Mouse (Mus musculus): Measurements from ENCODE around the gene Glul. TPM values are rescaled to one million over a fixed set of nuclear protein-coding genes. Genes with fewer than 3 reads are reported as not detected.
A peak's percentile ranks its signal among the peaks of the same experiment; 100 is the strongest.
"Not testable (repeated sequence)": the region's sequence is repeated elsewhere in the genome, so short reads cannot be mapped to it uniquely, and the experiment has no call there.

The Glul gene
- 88.4 and 93.1 TPM in 2 replicates for polyA plus RNA-seq (2015; fragmentation: Nextera tagmentation; extraction: Ambion mirVana)

GRCm38 (mm10) chr1:153899731-153900380 lies at the start of gene Glul, which contains the start of gene Teddm2:
Glul (plus strand) TSS chr1:153899944.
Teddm2 (minus strand) TSS chr1:153900228.
- no peaks in the 10 kb centered on the region for H3K27me3 ChIP-seq
- peaks cover 26% of the 10 kb centered on the region for H3K4me1 ChIP-seq
- no peaks in the 10 kb centered on the region for H3K9me3 ChIP-seq
- peak; percentile 95 for ATAC-seq (ENCODE audit: insufficient number of reproducible peaks, low FRiP score, low TSS enrichment, low read depth)
- under 1% methylated on average over 51 of the region's 51 CpGs for WGBS
- H3K36me3 ChIP-seq: peaks cover 22% of the 10 kb centered on the region
- H3K27ac ChIP-seq: peak within 1 kb of the TSS; percentile 97
- H3K9ac ChIP-seq: peak within 1 kb of the TSS; percentile 84
- peak within 1 kb of the TSS; percentile 79 for H3K4me3 ChIP-seq
- peak within 1 kb of the TSS; percentile 82 for H3K4me2 ChIP-seq

- WGBS: 75% methylated on average over 7 of the region's 7 CpGs
- not testable (repeated sequence) for ATAC-seq (ENCODE audit: insufficient number of reproducible peaks, low FRiP score, low TSS enrichment, low read depth); H3K4me1 ChIP-seq; H3K27ac ChIP-seq; H3K27me3 ChIP-seq; H3K4me3 ChIP-seq; H3K36me3 ChIP-seq; H3K9me3 ChIP-seq; H3K9ac ChIP-seq; H3K4me2 ChIP-seq
Observed at GRCm38 (mm10) chr1:153852696-153853095, 47.0 kb upstream of the Glul start.

- no peak overlapping the region for H3K4me2 ChIP-seq
- H3K27ac ChIP-seq: no peak overlapping the region
- no peak for ATAC-seq (ENCODE audit: insufficient number of reproducible peaks, low FRiP score, low TSS enrichment, low read depth)
- no peaks in the 10 kb centered on the region for H3K27me3 ChIP-seq
- H3K9ac ChIP-seq: no peak overlapping the region
- H3K36me3 ChIP-seq: no peaks in the 10 kb centered on the region
- 60% methylated on average over 8 of the region's 8 CpGs for WGBS
- H3K4me3 ChIP-seq: no peak overlapping the region
- H3K4me1 ChIP-seq: no peaks in the 10 kb centered on the region
- no peaks in the 10 kb centered on the region for H3K9me3 ChIP-seq
Observed at GRCm38 (mm10) chr1:153855946-153856345, 43.8 kb upstream of the Glul start.

GRCm38 (mm10) chr1:153874045-153874444 lies 25.7 kb upstream of the Glul start, which contains the start of gene Teddm1b:
Teddm1b (plus strand) TSS chr1:153874345.
- WGBS: 83% methylated on average over 6 of the region's 6 CpGs
- H3K27ac ChIP-seq: no peak within 1 kb of the TSS
- H3K9ac ChIP-seq: no peak within 1 kb of the TSS
- H3K36me3 ChIP-seq: no peaks in the 10 kb centered on the region
- no peak within 1 kb of the TSS for H3K4me3 ChIP-seq
- H3K27me3 ChIP-seq: no peaks in the 10 kb centered on the region
- no peaks in the 10 kb centered on the region for H3K9me3 ChIP-seq
- ATAC-seq (ENCODE audit: insufficient number of reproducible peaks, low FRiP score, low TSS enrichment, low read depth): no peak
- H3K4me2 ChIP-seq: no peak within 1 kb of the TSS
- H3K4me1 ChIP-seq: no peaks in the 10 kb centered on the region

- H3K9ac ChIP-seq; ATAC-seq (ENCODE audit: insufficient number of reproducible peaks, low FRiP score, low TSS enrichment, low read depth): not testable (repeated sequence)
- 96% methylated on average over 17 of the region's 17 CpGs for WGBS
Observed at GRCm38 (mm10) chr1:153880391-153880790, 19.4 kb upstream of the Glul start.

GRCm38 (mm10) chr1:153886024-153886633 lies 13.6 kb upstream of the Glul start:
- H3K9me3 ChIP-seq: no peaks in the 10 kb centered on the region
- H3K27me3 ChIP-seq: no peaks in the 10 kb centered on the region
- ATAC-seq (ENCODE audit: insufficient number of reproducible peaks, low FRiP score, low TSS enrichment, low read depth): no peak
- no peak overlapping the region for H3K27ac ChIP-seq
- WGBS: 21% methylated on average over 17 of the region's 17 CpGs
- H3K4me2 ChIP-seq: no peak overlapping the region
- H3K4me3 ChIP-seq: no peak overlapping the region
- peaks cover 7% of the 10 kb centered on the region; the same call in 1 of the 2 replicates for H3K4me1 ChIP-seq
- H3K36me3 ChIP-seq: no peaks in the 10 kb centered on the region
- no peak overlapping the region for H3K9ac ChIP-seq

More at GRCm38 (mm10) chr1:153880391-153880790, 19.4 kb upstream of the Glul start:
- H3K4me2 ChIP-seq, H3K27ac ChIP-seq, H3K9me3 ChIP-seq, H3K27me3 ChIP-seq, H3K4me3 ChIP-seq, H3K36me3 ChIP-seq, H3K4me1 ChIP-seq: not testable (repeated sequence)

GRCm38 (mm10) chr1:153890121-153890520 lies 9.6 kb upstream of the Glul start:
- no peak overlapping the region for H3K27ac ChIP-seq
- no peak overlapping the region for H3K4me3 ChIP-seq
- H3K4me1 ChIP-seq: peaks cover 11% of the 10 kb centered on the region
- no peak for ATAC-seq (ENCODE audit: insufficient number of reproducible peaks, low FRiP score, low TSS enrichment, low read depth)
- H3K27me3 ChIP-seq: no peaks in the 10 kb centered on the region
- no peak overlapping the region for H3K4me2 ChIP-seq
- H3K9ac ChIP-seq: no peak overlapping the region
- WGBS: 96% methylated on average over 10 of the region's 10 CpGs
- no peaks in the 10 kb centered on the region for H3K9me3 ChIP-seq
- H3K36me3 ChIP-seq: no peaks in the 10 kb centered on the region

- no peak within 1 kb of the TSS for H3K4me3 ChIP-seq
- no peak within 1 kb of the TSS for H3K9ac ChIP-seq
- no peak within 1 kb of the TSS for H3K4me2 ChIP-seq
- WGBS: 49% methylated on average over 4 of the region's 4 CpGs
- H3K4me1 ChIP-seq: peaks cover 7% of the 10 kb centered on the region
- no peak for ATAC-seq (ENCODE audit: insufficient number of reproducible peaks, low FRiP score, low TSS enrichment, low read depth)
- no peak within 1 kb of the TSS for H3K27ac ChIP-seq
- H3K9me3 ChIP-seq: no peaks in the 10 kb centered on the region
- H3K36me3 ChIP-seq: no peaks in the 10 kb centered on the region
- H3K27me3 ChIP-seq: no peaks in the 10 kb centered on the region
Observed at GRCm38 (mm10) chr1:153891442-153891841, 8.3 kb upstream of the Glul start, which contains the start of gene Teddm1a. Teddm1a (plus strand) TSS chr1:153891742.

GRCm38 (mm10) chr1:153893746-153894145 lies 6.0 kb upstream of the Glul start:
- H3K27me3 ChIP-seq: no peaks in the 10 kb centered on the region
- 51% methylated on average over 2 of the region's 2 CpGs for WGBS
- H3K36me3 ChIP-seq: no peaks in the 10 kb centered on the region
- H3K27ac ChIP-seq: no peak overlapping the region
- no peak overlapping the region for H3K9ac ChIP-seq
- H3K4me2 ChIP-seq: no peak overlapping the region
- ATAC-seq (ENCODE audit: insufficient number of reproducible peaks, low FRiP score, low TSS enrichment, low read depth): no peak
- H3K4me1 ChIP-seq: peaks cover 7% of the 10 kb centered on the region
- no peak overlapping the region for H3K4me3 ChIP-seq
- H3K9me3 ChIP-seq: no peaks in the 10 kb centered on the region

GRCm38 (mm10) chr1:153894201-153894893 lies 5.4 kb upstream of the Glul start:
- ATAC-seq (ENCODE audit: insufficient number of reproducible peaks, low FRiP score, low TSS enrichment, low read depth): no peak
- Histone ChIP-seq H3K4me2 (no peak overlapping the region), H3K9me3 (no peaks in the 10 kb centered on the region), H3K9ac (no peak overlapping the region; the same call in 1 of the 2 replicates), H3K27ac (peak overlapping the region; percentile 17; the same call in 1 of the 2 replicates), H3K36me3 (no peaks in the 10 kb centered on the region), H3K4me3 (no peak overlapping the region), H3K4me1 (peaks cover 13% of the 10 kb centered on the region), H3K27me3 (no peaks in the 10 kb centered on the region)
- 51% methylated on average over 8 of the region's 8 CpGs for WGBS

GRCm38 (mm10) chr1:153894979-153895378 lies 4.8 kb upstream of the Glul start:
- Histone ChIP-seq H3K27me3 (no peaks in the 10 kb centered on the region), H3K4me2 (no peak overlapping the region), H3K4me3 (no peak overlapping the region), H3K4me1 (peaks cover 14% of the 10 kb centered on the region), H3K36me3 (no peaks in the 10 kb centered on the region), H3K9ac (no peak overlapping the region), H3K9me3 (no peaks in the 10 kb centered on the region), H3K27ac (no peak overlapping the region)
- 34% methylated on average over 5 of the region's 5 CpGs for WGBS
- no peak for ATAC-seq (ENCODE audit: insufficient number of reproducible peaks, low FRiP score, low TSS enrichment, low read depth)

- H3K36me3 ChIP-seq: no peaks in the 10 kb centered on the region
- 80% methylated on average over 8 of the region's 8 CpGs for WGBS
- no peak overlapping the region for H3K4me3 ChIP-seq
- H3K27me3 ChIP-seq: no peaks in the 10 kb centered on the region
- H3K4me2 ChIP-seq: no peak overlapping the region
- no peak for ATAC-seq (ENCODE audit: insufficient number of reproducible peaks, low FRiP score, low TSS enrichment, low read depth)
- H3K27ac ChIP-seq: no peak overlapping the region
- H3K9ac ChIP-seq: no peak overlapping the region
- peaks cover 26% of the 10 kb centered on the region for H3K4me1 ChIP-seq
- H3K9me3 ChIP-seq: no peaks in the 10 kb centered on the region
Observed at GRCm38 (mm10) chr1:153897196-153897595, 2.5 kb upstream of the Glul start.
